Mouse (Mus musculus): Measurements from ENCODE around the gene Kif13a. TPM values are rescaled to one million over a fixed set of nuclear protein-coding genes. Genes with fewer than 3 reads are reported as not detected.

Kif13a gene
- polyA plus RNA-seq, 1 experiment: 52.3 TPM

DNA sequence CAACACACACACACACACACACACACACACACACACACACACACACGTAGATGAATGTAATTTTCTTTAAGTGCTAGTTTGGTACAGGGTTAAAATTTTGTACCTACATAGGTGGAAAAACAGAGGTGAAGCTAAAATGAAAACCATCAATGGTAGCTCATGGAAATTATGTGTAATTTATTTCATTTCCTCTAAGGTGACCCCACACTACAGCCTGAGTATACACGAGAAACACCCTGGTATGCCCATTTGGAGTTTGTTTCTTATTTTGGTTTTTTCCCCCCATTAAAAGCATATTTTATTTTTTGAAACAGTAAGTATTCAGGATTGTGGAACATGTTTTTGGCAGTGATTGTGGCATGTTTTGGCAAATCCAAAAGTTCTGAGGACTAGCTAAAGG, 21.3 kb downstream of the Kif13a start:
- no peak for DNase-seq
- WGBS: 70% methylated on average over 2 of the region's 2 CpGs
- H3K4me1 ChIP-seq (ENCODE audit: control insufficient read depth, insufficient read depth, low read length): peaks cover 17% of the 10 kb centered on the region
- TF ChIP-seq CTCF (IDR thresholded peaks at IDR 0.05; ENCODE audit: insufficient read depth, low read length) (no peak), POLR2A (IDR thresholded peaks at IDR 0.05; ENCODE audit: borderline replicate concordance, extremely low read depth, low read depth, low read length) (no peak)
- H3K4me3 ChIP-seq (replicated peaks; ENCODE audit: extremely low read depth, low read depth, low read length): no peak overlapping the region

DNA sequence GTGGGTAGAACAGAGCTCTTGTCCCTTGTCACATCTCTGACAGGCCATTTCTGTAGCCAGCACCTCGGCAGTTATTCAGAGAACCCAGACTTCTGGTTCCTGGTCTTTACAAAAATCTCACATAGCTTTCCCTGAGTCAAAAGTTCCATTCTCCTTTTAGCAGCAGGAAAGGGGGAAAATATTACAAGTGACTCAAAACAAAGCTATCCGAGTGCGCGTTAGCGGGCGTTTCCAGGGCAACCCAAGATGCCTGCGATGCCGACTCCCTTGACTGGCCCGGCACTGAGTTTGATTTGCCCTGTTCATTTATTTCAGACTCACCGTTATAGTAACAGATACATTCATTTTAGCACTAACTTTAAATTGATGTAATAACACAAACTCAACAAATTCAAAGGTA, 21.8 kb downstream of the Kif13a start:
- no peak for TF ChIP-seq POLR2A (IDR thresholded peaks at IDR 0.05; ENCODE audit: borderline replicate concordance, extremely low read depth, low read depth, low read length)
- TF ChIP-seq CTCF (IDR thresholded peaks at IDR 0.05; ENCODE audit: insufficient read depth, low read length): no peak
- WGBS: 45% methylated on average over 10 of the region's 10 CpGs

DNA sequence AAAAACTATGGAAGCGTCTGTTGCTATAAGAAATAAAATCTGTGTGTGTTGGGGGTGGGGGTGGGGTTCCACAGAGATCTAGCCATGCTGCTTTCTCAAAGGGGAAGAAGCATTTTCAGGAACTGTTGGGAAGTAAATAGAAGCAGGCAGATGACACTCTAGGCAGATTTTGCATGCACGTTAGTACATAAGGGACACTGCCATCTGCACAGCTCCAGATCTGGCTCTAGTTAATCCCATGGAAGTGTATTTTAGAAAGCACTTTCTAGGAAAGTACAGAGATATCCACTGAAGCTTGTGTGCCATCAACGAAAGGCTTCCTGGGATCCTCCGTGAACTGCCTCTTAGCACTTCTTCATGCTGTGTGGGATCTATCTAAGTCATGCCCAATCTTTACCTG, 22.6 kb downstream of the Kif13a start:
- TF ChIP-seq CTCF (IDR thresholded peaks at IDR 0.05; ENCODE audit: insufficient read depth, low read length) (no peak), POLR2A (IDR thresholded peaks at IDR 0.05; ENCODE audit: borderline replicate concordance, extremely low read depth, low read depth, low read length) (no peak)
- no peak for DNase-seq
- 78% methylated on average over 4 of the region's 4 CpGs for WGBS
- Histone ChIP-seq H3K4me1 (ENCODE audit: control insufficient read depth, insufficient read depth, low read length) (peaks cover 17% of the 10 kb centered on the region), H3K4me3 (replicated peaks; ENCODE audit: extremely low read depth, low read depth, low read length) (no peak overlapping the region)

More for the DNA sequence above, 21.8 kb downstream of the Kif13a start:
- DNase-seq: no peak
- peaks cover 17% of the 10 kb centered on the region for H3K4me1 ChIP-seq (ENCODE audit: control insufficient read depth, insufficient read depth, low read length)
- H3K4me3 ChIP-seq (replicated peaks; ENCODE audit: extremely low read depth, low read depth, low read length): no peak overlapping the region

DNA sequence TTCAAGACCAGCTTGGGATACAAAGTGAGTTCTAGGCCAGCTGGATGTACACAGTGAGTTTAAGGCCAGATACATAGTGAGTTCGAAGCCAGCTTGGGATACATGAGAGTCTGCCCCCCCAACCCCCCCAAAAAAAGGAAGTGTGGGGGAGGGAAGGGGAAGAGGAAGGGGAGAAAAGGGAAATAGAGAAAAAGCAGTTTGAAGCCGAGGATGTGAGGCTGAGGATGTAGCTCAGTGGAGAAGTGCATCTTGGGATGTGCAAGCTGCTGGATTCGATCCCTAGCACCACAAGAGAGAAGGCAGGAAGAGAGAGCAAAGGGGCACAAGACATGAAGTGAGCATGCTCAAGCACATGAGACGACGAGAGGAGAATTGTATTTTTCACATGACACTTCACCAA, 23.7 kb downstream of the Kif13a start:
- 68% methylated on average over 5 of the region's 5 CpGs for WGBS
- no peak for DNase-seq
- Histone ChIP-seq H3K4me1 (ENCODE audit: control insufficient read depth, insufficient read depth, low read length) (peaks cover 14% of the 10 kb centered on the region), H3K4me3 (replicated peaks; ENCODE audit: extremely low read depth, low read depth, low read length) (no peak overlapping the region)
- TF ChIP-seq CTCF (IDR thresholded peaks at IDR 0.05; ENCODE audit: insufficient read depth, low read length): no peak
- no peak for TF ChIP-seq POLR2A (IDR thresholded peaks at IDR 0.05; ENCODE audit: borderline replicate concordance, extremely low read depth, low read depth, low read length)

DNA sequence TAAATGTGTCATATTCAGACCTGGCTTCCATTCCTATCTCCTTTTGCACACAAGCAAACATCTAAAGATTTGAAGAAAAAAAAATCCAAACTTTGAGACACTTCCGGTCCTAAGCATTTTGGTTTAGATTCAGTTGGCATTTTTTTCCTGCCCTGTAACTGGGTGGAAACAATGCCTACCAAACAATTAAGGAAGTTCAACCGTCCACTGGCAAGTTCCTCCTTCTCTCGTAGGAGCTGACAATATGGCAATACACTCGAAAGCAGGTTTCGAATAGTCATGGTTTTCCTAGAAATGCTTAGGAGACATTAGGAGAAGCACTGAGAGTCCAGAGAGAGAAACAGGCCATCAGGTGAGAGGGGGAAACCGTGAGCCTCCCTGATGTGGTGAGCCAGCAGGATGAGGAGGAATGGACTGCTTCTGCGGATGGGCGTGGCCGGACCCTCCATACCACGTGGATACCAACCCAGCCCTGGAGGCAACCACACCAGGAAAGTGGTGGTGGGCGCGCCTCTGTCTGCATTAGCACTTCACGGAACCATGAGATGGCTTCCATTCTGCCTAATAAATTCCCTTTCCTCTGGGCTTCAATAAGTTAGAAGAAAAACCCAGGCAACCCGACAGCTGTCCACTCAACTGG, 24.6 kb downstream of the Kif13a start:
- Histone ChIP-seq H3K4me3 (replicated peaks; ENCODE audit: extremely low read depth, low read depth, low read length) (no peak overlapping the region), H3K4me1 (ENCODE audit: control insufficient read depth, insufficient read depth, low read length) (peaks cover 11% of the 10 kb centered on the region)
- no peak for TF ChIP-seq POLR2A (IDR thresholded peaks at IDR 0.05; ENCODE audit: borderline replicate concordance, extremely low read depth, low read depth, low read length)
- no peak for TF ChIP-seq CTCF (IDR thresholded peaks at IDR 0.05; ENCODE audit: insufficient read depth, low read length)
- DNase-seq: no peak
- 55% methylated on average over 14 of the region's 14 CpGs for WGBS

DNA sequence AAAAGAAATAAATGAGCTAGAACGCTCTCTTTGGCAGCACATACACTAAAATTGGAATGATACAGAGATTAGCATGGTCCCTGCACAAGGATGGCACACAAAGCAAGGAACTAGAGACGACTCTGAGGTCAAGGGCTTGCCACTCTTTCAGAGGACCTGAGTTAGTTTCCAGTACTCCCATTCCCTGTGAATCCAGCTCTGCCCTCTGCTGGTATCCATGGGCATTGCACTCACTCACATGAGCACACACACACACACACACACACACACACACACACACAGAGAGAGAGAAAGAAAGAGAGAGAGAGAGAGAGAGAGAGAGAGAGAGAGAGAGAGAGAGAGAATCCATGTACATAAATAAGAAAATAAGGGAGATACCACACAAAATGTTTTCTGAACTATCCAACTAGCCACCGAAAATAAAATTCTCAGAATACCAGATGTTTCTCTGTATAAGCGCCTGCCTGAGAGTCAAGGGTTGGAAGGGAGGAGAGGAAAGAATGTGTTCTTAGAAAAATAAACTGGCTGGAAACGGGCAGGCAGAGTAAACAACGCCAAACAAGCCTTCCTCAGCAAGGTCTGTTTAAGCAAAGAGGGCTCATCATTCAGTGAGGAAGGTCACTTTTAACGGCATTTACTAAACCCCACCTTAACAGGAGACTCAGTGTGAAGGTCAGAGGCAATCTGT, 27.0 kb downstream of the Kif13a start:
- peaks cover 6% of the 10 kb centered on the region for H3K4me1 ChIP-seq (ENCODE audit: control insufficient read depth, insufficient read depth, low read length)
- no peak for DNase-seq
- WGBS: 68% methylated on average over 7 of the region's 7 CpGs
- no peak overlapping the region for H3K4me3 ChIP-seq (replicated peaks; ENCODE audit: extremely low read depth, low read depth, low read length)
- no peak for TF ChIP-seq POLR2A (IDR thresholded peaks at IDR 0.05; ENCODE audit: borderline replicate concordance, extremely low read depth, low read depth, low read length)
- TF ChIP-seq CTCF (IDR thresholded peaks at IDR 0.05; ENCODE audit: insufficient read depth, low read length): peak; percentile 51

DNA sequence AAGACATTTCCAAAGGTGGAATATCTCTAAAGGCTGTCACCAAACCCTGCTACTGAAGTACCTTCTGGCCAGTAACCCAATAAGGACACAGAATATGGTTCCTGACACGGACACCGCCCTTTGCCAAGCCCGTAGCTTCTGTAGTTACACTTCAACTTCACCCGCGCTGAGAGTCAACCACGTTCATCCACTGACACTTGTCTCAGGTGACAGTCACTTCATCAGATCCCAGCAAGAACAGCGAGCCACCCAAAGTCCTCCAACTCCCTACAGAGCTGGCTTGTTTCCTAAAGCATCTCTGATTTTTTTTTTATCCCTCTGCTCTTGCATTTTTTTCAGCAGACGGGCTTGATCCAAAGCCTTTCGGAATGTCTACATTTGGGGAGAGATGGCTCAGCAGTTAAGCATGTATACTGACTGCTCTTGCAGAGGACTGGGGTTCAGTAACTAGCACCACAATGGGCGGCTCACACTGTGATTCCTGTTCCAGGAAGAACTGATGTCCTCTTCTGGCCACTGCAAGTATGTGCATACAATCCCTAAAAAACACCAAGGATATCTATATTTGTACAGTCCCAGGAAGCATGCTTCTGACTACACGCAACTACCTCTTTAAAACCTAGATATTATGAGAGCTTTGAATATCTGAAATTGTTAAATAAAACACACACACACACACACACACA, 28.7 kb downstream of the Kif13a start:
- 82% methylated on average over 11 of the region's 11 CpGs for WGBS
- Histone ChIP-seq H3K4me1 (ENCODE audit: control insufficient read depth, insufficient read depth, low read length) (no peaks in the 10 kb centered on the region; the same call in 1 of the 2 replicates), H3K4me3 (replicated peaks; ENCODE audit: extremely low read depth, low read depth, low read length) (no peak overlapping the region)
- TF ChIP-seq CTCF (IDR thresholded peaks at IDR 0.05; ENCODE audit: insufficient read depth, low read length) (no peak), POLR2A (IDR thresholded peaks at IDR 0.05; ENCODE audit: borderline replicate concordance, extremely low read depth, low read depth, low read length) (no peak)
- no peak for DNase-seq

DNA sequence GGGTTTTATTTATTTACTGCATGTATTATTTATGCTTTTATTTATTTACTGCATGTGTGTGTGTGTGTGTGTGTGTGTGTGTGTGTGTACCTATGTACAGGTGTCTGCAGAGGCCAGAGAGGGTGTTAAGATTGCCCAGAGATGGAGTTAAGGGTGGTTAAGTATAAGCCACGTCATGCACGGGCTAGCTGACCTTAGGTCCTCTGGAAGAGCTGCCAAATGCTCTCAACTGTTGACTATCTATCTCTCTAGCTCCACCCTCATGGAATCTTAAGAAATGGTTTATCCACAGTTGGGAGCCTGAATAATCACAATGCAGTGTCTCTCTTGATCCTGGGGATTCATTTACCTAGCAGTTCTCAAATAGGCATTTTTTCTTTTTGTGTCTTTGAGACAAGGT, 30.8 kb downstream of the Kif13a start:
- TF ChIP-seq CTCF (IDR thresholded peaks at IDR 0.05; ENCODE audit: insufficient read depth, low read length): no peak
- no peak overlapping the region for H3K4me3 ChIP-seq (replicated peaks; ENCODE audit: extremely low read depth, low read depth, low read length)
- H3K4me1 ChIP-seq (ENCODE audit: control insufficient read depth, insufficient read depth, low read length): no peaks in the 10 kb centered on the region; the same call in 1 of the 2 replicates
- no peak for DNase-seq
- 30% methylated on average over 2 of the region's 2 CpGs for WGBS

DNA sequence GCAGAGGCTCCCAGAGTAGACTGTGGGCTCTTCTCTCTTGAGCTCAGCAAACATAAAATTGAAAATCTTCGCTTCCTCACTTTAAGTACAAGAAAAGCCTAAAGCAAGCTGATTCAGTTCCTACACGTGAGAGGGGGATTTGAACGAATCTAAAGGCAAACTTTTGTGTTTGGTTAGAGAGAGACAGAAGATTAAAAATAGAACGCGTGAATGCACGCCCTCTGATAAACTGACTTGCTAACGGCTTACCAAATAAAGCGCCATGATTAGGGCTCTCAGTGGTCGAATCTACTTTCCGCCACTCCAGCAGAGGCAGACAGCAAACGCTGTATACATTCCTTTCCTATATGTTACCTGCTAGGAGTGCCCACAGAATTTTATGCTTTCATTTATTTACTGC, 31.3 kb downstream of the Kif13a start:
- TF ChIP-seq POLR2A (IDR thresholded peaks at IDR 0.05; ENCODE audit: borderline replicate concordance, extremely low read depth, low read depth, low read length): no peak
- TF ChIP-seq CTCF (IDR thresholded peaks at IDR 0.05; ENCODE audit: insufficient read depth, low read length): no peak
- no peak overlapping the region for H3K4me3 ChIP-seq (replicated peaks; ENCODE audit: extremely low read depth, low read depth, low read length)
- 66% methylated on average over 11 of the region's 11 CpGs for WGBS
- no peaks in the 10 kb centered on the region; the same call in 1 of the 2 replicates for H3K4me1 ChIP-seq (ENCODE audit: control insufficient read depth, insufficient read depth, low read length)
- DNase-seq: no peak

Data from lung, adult 2 months (tissue).